Mouse (Mus musculus) hindbrain, embryonic 12.5 days (tissue): ENCODE measurements at regions not wholly inside any gene's neighbourhood (a gene's known extent, or its start where the extent isn't known, plus 50 kb on each side); places are given as distances from the start of the nearest gene placed in this dataset.

ENCODE experiments used
- ATAC-seq: fragments of 200-750 bp; cut with Nextera tagmentation; 2 replicates; pipeline ENCODE4 v1.8.0; 2017; ENCODE audit warnings: moderate TSS enrichment; ENCODE audit not compliant: low FRiP score
- H3K27ac ChIP-seq: fragments of 300-500 bp; sonication (generic); 2 replicates; pipeline ENCODE4 v1.5.1; 2016; ENCODE audit warnings: mild to moderate bottlenecking
- H3K27me3 ChIP-seq: fragments of 300-500 bp; sonication (generic); 2 replicates; pipeline ENCODE4 v1.6.1; 2016; ENCODE audit warnings: mild to moderate bottlenecking
- H3K36me3 ChIP-seq: fragments of 300-500 bp; sonication (generic); 2 replicates; pipeline ENCODE4 v1.6.1; 2016; ENCODE audit warnings: mild to moderate bottlenecking
- H3K4me1 ChIP-seq: fragments of 300-500 bp; sonication (generic); 2 replicates; pipeline ENCODE4 v1.6.1; 2016
- H3K4me2 ChIP-seq: fragments of 300-500 bp; sonication (generic); replicated peaks from 2 replicates; pipeline ENCODE4 v1.6.1; 2016; ENCODE audit warnings: mild to moderate bottlenecking
- H3K4me3 ChIP-seq: fragments of 300-500 bp; sonication (generic); 2 replicates; pipeline ENCODE4 v1.5.1; 2016; ENCODE audit warnings: mild to moderate bottlenecking
- H3K9ac ChIP-seq: fragments of 300-500 bp; sonication (generic); 2 replicates; pipeline ENCODE4 v1.6.1; 2016; ENCODE audit warnings: mild to moderate bottlenecking, moderate library complexity
- H3K9me3 ChIP-seq: fragments of 300-500 bp; sonication (generic); replicated peaks from 2 replicates; pipeline ENCODE4 v1.6.1; 2016; ENCODE audit warnings: mild to moderate bottlenecking
- WGBS: fragments of 180-500 bp; shearing (Covaris S2); methylation state at CpG from one replicate; pipeline ENCODE4 v1.1.7; 2016; 5-methylcytosine and 5-hydroxymethylcytosine counted together

DNA sequence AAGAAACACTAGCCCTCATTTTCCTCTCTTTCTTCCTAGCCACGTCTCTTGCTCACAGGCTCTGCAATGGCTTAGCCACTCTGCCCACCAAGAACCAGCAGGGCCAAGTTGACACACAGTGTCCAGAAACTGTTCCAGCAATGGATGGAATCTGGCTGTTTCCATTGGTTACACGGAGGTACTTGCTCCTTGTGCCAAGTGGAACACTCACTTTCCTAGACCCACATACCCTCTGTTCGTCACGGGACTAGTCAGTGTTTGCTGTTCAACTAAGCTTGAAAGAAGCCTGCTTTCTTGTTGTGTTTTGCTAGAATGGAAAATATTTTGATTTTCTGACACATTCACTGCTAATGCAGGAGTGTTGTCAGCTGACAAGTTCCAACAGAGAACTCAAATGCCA, 575.7 kb upstream of the Gulo start:
- Histone ChIP-seq H3K4me3 (no peak overlapping the region), H3K36me3 (no peaks in the 10 kb centered on the region), H3K9me3 (no peaks in the 10 kb centered on the region), H3K4me1 (no peaks in the 10 kb centered on the region), H3K27ac (no peak overlapping the region), H3K9ac (no peak overlapping the region), H3K27me3 (no peaks in the 10 kb centered on the region), H3K4me2 (no peak overlapping the region)
- no peak for ATAC-seq
- 85% methylated on average over 4 of the region's 4 CpGs for WGBS

DNA sequence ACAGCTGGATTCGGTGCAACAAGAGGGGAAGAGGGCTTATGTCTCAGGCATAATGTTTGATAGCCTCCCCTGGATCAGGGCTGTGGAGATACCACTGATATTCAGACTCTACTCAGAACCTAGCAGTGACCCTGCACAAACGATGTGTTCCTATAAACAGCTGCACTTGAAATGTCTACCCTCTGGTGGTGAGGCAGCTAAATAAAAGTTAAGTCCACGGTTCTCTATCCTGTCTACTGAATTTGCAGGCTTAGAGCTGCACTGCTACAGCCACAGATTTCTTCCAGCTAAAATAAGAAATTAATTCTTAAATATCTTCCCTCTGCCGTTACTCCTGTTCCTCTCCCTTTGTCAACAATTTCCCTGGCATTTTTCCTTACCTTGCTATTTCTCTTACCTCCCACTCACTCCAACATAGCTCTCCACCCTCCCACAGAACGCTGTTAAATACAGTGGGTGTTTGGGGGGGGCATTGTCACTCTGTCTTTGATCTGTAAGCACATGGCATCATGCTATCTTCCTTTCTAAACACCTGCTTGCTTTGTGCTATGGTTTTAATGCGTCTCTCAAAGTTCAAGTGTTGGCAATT, 571.0 kb upstream of the Gulo start:
- 80% methylated on average over 6 of the region's 6 CpGs for WGBS
- Histone ChIP-seq H3K36me3 (no peaks in the 10 kb centered on the region), H3K4me2 (no peak overlapping the region), H3K9ac (no peak overlapping the region), H3K27ac (no peak overlapping the region), H3K27me3 (no peaks in the 10 kb centered on the region), H3K4me1 (no peaks in the 10 kb centered on the region), H3K4me3 (no peak overlapping the region), H3K9me3 (no peaks in the 10 kb centered on the region; the same call in 1 of the 2 replicates)
- no peak for ATAC-seq

DNA sequence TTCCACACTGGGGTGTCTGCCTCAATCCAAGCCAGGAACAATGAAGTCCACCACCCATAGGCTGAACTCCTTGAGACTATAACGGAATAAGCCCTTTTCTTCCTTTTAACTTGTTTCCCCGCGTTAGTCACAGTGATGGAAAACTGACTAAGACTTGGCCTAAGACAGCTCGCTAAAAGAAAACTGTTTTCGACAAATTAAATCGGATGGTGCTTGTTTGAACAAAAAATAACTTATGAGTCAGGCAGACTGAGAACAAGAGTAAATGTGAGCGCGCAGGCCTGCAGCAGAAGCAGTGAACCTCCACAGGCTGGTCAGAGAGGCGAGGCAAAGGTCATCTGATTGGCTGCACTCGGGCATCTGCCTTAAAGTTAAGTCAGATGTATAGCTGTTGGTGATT, 557.6 kb upstream of the Gulo start:
- Histone ChIP-seq H3K9me3 (no peaks in the 10 kb centered on the region), H3K4me3 (no peak overlapping the region), H3K36me3 (no peaks in the 10 kb centered on the region), H3K27ac (no peak overlapping the region), H3K9ac (no peak overlapping the region), H3K4me2 (no peak overlapping the region), H3K27me3 (no peaks in the 10 kb centered on the region), H3K4me1 (no peaks in the 10 kb centered on the region)
- no peak for ATAC-seq
- whole genome bisulfite sequencing = 81% methylated on average over 10 of the region's 10 CpGs

DNA sequence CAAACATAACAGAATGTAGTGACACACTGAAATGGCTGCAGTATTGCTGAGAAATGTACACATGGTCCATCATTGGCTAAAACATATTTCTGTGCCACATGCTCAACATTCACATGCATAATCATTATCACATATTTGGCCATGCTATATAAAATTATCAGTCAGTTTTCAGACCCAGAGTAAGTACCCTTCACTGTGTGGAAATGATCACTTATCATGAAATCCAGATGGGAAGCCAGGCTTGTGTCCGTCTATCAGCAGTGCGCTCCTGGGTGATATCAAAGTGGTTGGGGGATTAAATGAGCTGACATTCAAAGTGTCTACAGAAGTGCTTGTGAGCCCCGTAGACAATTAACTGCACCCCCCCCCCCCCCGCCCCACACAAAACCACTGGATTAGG, 553.7 kb upstream of the Gulo start:
- H3K4me3 ChIP-seq = no peak overlapping the region
- H3K4me2 ChIP-seq = no peak overlapping the region
- H3K9me3 ChIP-seq = no peaks in the 10 kb centered on the region
- 70% methylated on average over 4 of the region's 4 CpGs for WGBS
- no peak overlapping the region for H3K9ac ChIP-seq
- no peaks in the 10 kb centered on the region for H3K4me1 ChIP-seq
- no peak for ATAC-seq
- no peaks in the 10 kb centered on the region for H3K27me3 ChIP-seq
- H3K27ac ChIP-seq = no peak overlapping the region
- no peaks in the 10 kb centered on the region for H3K36me3 ChIP-seq

DNA sequence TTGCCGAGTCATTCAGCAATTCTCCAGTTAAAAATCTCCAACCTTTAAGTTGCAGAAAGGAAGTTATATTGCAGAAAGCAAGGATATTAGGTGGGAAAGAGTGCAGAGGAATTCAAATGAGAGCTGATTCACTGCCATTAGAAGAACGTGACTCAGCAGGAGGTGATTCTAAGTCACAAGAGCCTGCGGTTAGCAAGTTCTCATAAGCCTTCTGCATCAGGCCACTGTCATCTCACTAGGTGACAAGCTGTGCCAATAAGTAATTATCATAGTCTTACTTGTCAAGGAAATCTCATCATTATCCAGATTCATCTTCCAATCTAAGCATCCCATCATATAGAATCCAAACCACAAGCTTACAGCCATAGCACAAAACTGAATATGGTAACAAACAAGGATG, 552.7 kb upstream of the Gulo start:
- H3K36me3 ChIP-seq = no peaks in the 10 kb centered on the region
- no peaks in the 10 kb centered on the region for H3K27me3 ChIP-seq
- no peak overlapping the region for H3K4me2 ChIP-seq
- no peak overlapping the region for H3K27ac ChIP-seq
- H3K9ac ChIP-seq = no peak overlapping the region
- no peaks in the 10 kb centered on the region for H3K4me1 ChIP-seq
- H3K4me3 ChIP-seq = no peak overlapping the region
- 70% methylated on average over 3 of the region's 3 CpGs for WGBS
- no peak for ATAC-seq
- no peaks in the 10 kb centered on the region for H3K9me3 ChIP-seq

DNA sequence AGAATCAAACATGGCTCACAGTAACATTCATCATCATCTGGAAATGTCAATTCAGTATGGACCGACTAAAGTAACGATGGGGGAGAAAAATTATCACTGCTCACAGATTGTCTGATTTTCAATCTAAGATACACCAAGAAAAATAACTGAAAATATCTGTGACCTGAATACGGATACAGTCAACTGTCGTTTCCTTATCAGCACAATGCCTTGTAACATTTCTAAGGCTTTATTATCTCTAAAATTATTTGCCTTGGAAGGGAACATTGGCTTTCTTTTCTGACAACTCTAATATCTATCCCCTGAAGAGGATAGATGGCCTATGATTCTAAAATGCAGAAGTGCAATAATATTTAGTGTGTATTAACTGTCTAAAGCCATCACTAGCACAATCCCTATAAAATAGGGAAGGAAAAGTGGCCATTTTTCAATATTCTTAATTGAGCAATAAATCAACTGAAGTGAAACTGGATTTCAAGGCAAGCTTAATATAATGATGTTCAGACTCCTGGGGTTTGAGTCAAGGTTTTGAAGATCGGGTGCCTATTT, 552.1 kb upstream of the Gulo start:
- Histone ChIP-seq H3K9ac (no peak overlapping the region), H3K4me2 (no peak overlapping the region), H3K36me3 (no peaks in the 10 kb centered on the region), H3K27me3 (no peaks in the 10 kb centered on the region), H3K4me1 (no peaks in the 10 kb centered on the region), H3K9me3 (no peaks in the 10 kb centered on the region), H3K4me3 (no peak overlapping the region), H3K27ac (no peak overlapping the region)
- ATAC-seq = no peak
- WGBS = 82% methylated on average over 5 of the region's 5 CpGs

DNA sequence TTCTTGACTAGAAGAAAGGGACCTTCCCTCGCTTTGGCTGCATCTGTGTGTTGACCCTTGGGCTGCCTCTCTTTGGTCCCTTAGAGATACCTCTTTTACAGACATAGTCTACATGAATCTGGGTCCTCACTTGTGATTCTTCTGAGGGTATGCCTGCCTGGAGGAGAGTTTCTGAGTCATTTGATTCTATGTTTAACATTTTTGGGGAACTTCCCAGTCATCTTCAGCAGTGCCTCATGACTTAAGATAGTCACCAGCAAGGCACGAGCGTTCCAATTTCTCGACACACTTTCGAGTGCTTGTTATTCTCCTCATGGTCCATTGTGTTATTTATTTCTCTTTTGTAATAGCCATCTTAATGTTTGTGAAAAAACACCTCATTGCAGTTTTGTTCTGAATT, 549.4 kb upstream of the Gulo start:
- ATAC-seq = no peak

DNA sequence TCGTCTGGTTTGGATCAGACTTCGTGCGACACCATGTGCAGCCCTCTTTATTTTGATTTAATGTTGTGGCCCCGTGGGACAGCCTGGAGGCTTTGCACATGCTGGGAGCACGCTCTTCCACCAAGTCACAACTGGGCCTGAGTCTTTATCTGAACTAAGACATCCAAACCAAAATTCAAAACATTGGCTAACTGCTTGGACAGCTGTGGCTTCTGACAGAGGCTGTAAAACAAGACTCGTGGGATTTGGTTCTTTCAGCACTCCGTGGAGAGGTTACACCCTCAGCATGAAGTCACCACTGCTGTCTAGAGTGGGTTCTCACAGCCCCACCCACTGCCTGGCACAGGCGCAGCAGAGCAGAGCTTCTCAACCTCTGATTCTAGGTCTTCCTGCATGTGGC, 548.6 kb upstream of the Gulo start:
- Histone ChIP-seq H3K9me3 (no peaks in the 10 kb centered on the region), H3K36me3 (no peaks in the 10 kb centered on the region)
- 66% methylated on average over 8 of the region's 8 CpGs for WGBS

More for the DNA sequence above, 549.4 kb upstream of the Gulo start:
- H3K4me2 ChIP-seq = no peak overlapping the region
- no peaks in the 10 kb centered on the region for H3K9me3 ChIP-seq
- 90% methylated on average over 5 of the region's 5 CpGs for WGBS
- H3K27me3 ChIP-seq = no peaks in the 10 kb centered on the region
- H3K27ac ChIP-seq = no peak overlapping the region
- no peak overlapping the region for H3K9ac ChIP-seq
- H3K4me1 ChIP-seq = no peaks in the 10 kb centered on the region
- no peak overlapping the region for H3K4me3 ChIP-seq
- no peaks in the 10 kb centered on the region for H3K36me3 ChIP-seq

DNA sequence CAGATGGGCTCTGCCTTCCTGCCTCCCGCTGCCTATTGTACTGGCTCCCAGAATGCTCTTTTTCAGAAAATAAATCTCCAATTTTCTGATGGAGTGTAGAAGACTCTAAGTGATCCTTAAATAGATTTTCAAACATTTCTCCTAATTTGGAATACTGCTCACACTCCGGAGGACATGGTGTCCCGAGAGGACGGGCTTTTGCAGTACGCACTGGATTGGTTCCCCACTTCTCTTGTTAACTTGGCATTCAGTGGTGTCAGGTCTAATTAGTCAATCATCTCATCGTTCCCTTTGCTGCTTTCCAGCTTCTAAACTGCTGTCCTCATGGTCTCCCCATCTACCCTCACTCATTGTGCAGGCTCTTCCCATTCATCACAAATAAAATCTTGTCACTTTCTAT, 529.5 kb upstream of the Gulo start:
- no peak overlapping the region for H3K27ac ChIP-seq
- no peaks in the 10 kb centered on the region for H3K27me3 ChIP-seq
- H3K9me3 ChIP-seq = no peaks in the 10 kb centered on the region
- no peaks in the 10 kb centered on the region for H3K4me1 ChIP-seq
- H3K36me3 ChIP-seq = no peaks in the 10 kb centered on the region
- H3K4me2 ChIP-seq = no peak overlapping the region
- WGBS = 81% methylated on average over 6 of the region's 6 CpGs
- no peak overlapping the region for H3K4me3 ChIP-seq
- no peak for ATAC-seq
- H3K9ac ChIP-seq = no peak overlapping the region

More for the DNA sequence above, 548.6 kb upstream of the Gulo start:
- H3K9ac ChIP-seq = no peak overlapping the region
- no peaks in the 10 kb centered on the region for H3K4me1 ChIP-seq
- H3K4me2 ChIP-seq = no peak overlapping the region
- H3K27ac ChIP-seq = no peak overlapping the region
- no peaks in the 10 kb centered on the region for H3K27me3 ChIP-seq
- no peak for ATAC-seq
- H3K4me3 ChIP-seq = no peak overlapping the region

DNA sequence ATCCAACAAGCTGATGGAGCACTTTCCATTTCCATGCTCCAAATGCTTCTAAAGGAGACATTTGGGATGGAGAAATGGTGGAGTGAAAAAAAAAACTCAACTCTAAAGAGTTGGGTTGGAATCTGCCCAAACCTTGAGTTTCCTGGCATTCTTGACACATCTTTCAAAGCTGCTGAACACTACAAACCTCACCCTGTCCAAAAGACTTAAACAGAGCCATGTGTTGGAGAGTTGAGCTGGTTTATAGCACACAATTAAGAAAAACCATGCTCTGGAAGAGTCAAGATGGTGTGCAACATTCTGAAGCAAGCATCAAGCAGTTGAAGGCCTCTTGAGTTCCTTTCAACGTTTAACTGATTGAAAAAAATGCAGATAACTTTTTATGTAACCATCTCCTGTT, 525.7 kb upstream of the Gulo start:
- H3K4me3 ChIP-seq = no peak overlapping the region
- no peak overlapping the region for H3K9ac ChIP-seq
- no peaks in the 10 kb centered on the region for H3K9me3 ChIP-seq
- H3K27me3 ChIP-seq = no peaks in the 10 kb centered on the region
- 52% methylated on average over 1 of the region's 1 CpGs for WGBS
- H3K4me1 ChIP-seq = no peaks in the 10 kb centered on the region
- H3K4me2 ChIP-seq = no peak overlapping the region
- no peak overlapping the region for H3K27ac ChIP-seq
- no peaks in the 10 kb centered on the region for H3K36me3 ChIP-seq
- ATAC-seq = no peak

DNA sequence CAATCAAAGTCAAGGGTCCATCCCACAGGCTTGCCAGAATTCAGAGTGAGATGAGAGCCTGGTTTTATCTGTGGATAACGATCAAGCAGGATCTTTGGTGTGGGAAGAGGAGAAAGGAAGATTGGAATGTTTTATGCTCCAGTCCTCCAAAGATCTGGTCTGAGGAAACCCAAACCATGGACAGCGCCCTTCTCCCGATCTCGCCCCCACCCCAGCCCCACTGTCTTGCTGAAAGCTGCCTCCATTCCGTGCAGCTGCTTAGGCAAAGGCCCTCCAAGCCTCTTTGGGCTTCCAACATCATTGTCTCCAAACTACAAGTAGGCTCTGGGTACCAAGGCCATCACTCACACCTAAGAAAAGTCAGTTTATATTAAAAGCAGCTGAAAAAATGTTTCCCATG, 519.1 kb upstream of the Gulo start:
- Histone ChIP-seq H3K4me3 (no peak overlapping the region), H3K27me3 (no peaks in the 10 kb centered on the region), H3K9ac (no peak overlapping the region), H3K4me1 (no peaks in the 10 kb centered on the region), H3K27ac (no peak overlapping the region), H3K4me2 (no peak overlapping the region), H3K36me3 (no peaks in the 10 kb centered on the region), H3K9me3 (no peaks in the 10 kb centered on the region)
- no peak for ATAC-seq
- 46% methylated on average over 5 of the region's 5 CpGs for WGBS

DNA sequence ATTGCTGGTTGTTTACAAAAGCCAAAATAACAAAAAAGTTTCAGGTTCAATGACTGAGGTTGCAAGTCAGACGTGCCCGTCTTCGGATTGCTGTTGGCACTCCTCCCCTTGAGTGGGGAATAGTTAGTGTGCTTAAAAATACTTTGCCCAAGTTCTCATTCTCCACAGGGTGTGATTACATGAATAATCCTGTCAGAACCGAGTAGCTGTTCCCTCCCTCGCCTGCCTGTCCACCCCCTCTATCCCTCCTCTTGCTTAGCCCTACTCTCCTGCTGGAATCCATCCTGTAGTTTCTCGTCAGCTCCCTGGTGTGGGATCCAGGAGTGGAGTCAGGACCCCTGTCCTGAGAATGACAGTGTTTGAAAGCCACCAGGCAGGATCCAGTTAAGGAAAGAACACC, 518.1 kb upstream of the Gulo start:
- no peaks in the 10 kb centered on the region for H3K36me3 ChIP-seq
- H3K4me2 ChIP-seq = no peak overlapping the region
- peaks cover 5% of the 10 kb centered on the region; the same call in 1 of the 2 replicates for H3K4me1 ChIP-seq
- H3K27ac ChIP-seq = no peak overlapping the region
- H3K4me3 ChIP-seq = no peak overlapping the region
- no peaks in the 10 kb centered on the region for H3K9me3 ChIP-seq
- H3K9ac ChIP-seq = no peak overlapping the region
- no peak for ATAC-seq
- no peaks in the 10 kb centered on the region for H3K27me3 ChIP-seq
- 75% methylated on average over 6 of the region's 6 CpGs for WGBS

DNA sequence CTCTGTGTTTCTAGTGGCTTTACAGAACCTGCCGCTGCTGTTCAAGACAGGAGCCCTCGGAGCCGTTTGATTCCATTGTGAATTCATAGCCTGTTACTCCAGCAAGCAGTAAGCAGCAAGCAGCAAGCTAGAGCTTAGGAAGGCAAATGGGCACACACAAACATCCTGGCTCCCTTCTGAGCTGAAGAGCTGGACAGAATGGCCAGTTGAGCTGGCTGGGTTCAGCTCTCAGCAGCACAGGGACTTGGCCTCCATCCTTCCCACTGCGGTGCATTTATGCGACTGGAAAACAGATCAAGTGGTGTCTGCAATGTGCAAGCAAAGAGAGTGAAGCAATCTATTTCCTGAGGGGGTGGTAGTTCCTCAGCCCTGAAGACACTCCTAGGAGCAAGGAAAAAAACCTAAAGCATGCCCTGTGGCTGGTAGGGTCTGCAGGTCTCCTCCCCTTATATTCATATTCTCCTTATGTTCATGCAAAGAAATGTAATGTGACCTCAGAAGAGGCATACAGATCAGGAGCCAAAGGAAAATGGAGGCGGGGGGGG, 513.9 kb upstream of the Gulo start:
- no peaks in the 10 kb centered on the region for H3K36me3 ChIP-seq
- H3K4me2 ChIP-seq = no peak overlapping the region
- no peak for ATAC-seq
- H3K27ac ChIP-seq = peak overlapping the region; percentile 56; the same call in 1 of the 2 replicates
- no peaks in the 10 kb centered on the region for H3K9me3 ChIP-seq
- H3K27me3 ChIP-seq = no peaks in the 10 kb centered on the region
- WGBS = 63% methylated on average over 6 of the region's 6 CpGs
- peaks cover 9% of the 10 kb centered on the region; the same call in 1 of the 2 replicates for H3K4me1 ChIP-seq
- H3K4me3 ChIP-seq = no peak overlapping the region
- H3K9ac ChIP-seq = no peak overlapping the region
